Mouse (Mus musculus): ENCODE results near the gene Wnt4. TPM values are rescaled to one million over a fixed set of nuclear protein-coding genes. Genes with fewer than 3 reads are reported as not detected.

Wnt4 gene
- total RNA-seq (2012; rRNA removed): 3.8 and 4.0 TPM in 2 replicates

DNA sequence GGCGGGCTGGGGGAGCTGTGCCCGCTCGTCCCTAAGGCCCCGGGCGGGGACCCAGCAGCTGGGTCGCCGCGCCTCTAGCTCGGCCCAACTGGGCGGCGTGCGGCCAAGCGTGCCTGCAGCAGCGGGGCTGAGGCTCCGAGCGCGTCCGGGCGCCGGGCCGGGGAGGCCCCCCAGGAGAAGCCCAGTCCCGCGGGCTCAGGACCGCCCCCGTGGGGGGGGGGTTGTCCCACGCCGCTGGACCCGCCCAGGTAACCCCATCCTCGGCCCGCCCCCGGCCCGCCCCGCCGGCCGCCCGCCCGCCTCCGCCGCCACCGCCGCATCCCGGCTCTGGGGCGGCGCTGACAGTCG lies at the start of gene Wnt4:
Gene Wnt4, plus strand, starts transcription at position 324 of the 348 bp plus-strand sequence.
- Histone ChIP-seq H3K9ac (ENCODE audit: insufficient read depth, low read depth, low read length, poor library complexity, severe bottlenecking) (peak within 1 kb of the TSS; percentile 72), H3K9me3 (ENCODE audit: control insufficient read depth, insufficient read depth, low read depth, low read length) (no peaks in the 10 kb centered on the region), H3K4me1 (ENCODE audit: control insufficient read depth in 2 of 2, insufficient read depth in 2 of 2, low read length in 2 of 2, poor library complexity in 1 of 2) (peaks cover 0 to 6% of the 10 kb centered on the region in 2 experiments; a peak in 2 of 4 replicates), H3K27ac (ENCODE audit: insufficient read depth, low read depth, low read length, poor library complexity, severe bottlenecking) (no peak within 1 kb of the TSS), H3K4me3 (ENCODE audit: insufficient read depth in 1 of 2, low read depth in 1 of 2, low read length in 2 of 2, poor library complexity in 1 of 2, severe bottlenecking in 1 of 2) (peak within 1 kb of the TSS; percentile 72), H3K36me3 (ENCODE audit: control insufficient read depth, insufficient read depth, low read length, poor library complexity, severe bottlenecking) (no peaks in the 10 kb centered on the region)
- no peak for DNase-seq (ENCODE audit: low read depth, low spot score)
- TF ChIP-seq ZC3H11A (IDR thresholded peaks at IDR 0.05; ENCODE audit: borderline replicate concordance, low read depth, low read length) (no peak), HCFC1 (IDR thresholded peaks at IDR 0.05; ENCODE audit: borderline replicate concordance, insufficient read depth, low read length) (no peak), ZNF384 (IDR thresholded peaks at IDR 0.05; ENCODE audit: low read depth, low read length) (no peak), CHD2 (IDR thresholded peaks at IDR 0.05; ENCODE audit: low read depth, low read length) (no peak), MAFK (IDR thresholded peaks at IDR 0.05; ENCODE audit: insufficient read depth, low read depth, low read length) (no peak)
- in situ Hi-C loops (cut with MboI; ENCODE audit: low sequenced_read_pairs in 2 of 2, unreplicated experiment in 2 of 2): loop anchor here in 1 of 2 experiments (25.0 kb wide), 1 partner anchor 190 kb away; no protein-coding TSS in a partner anchor

DNA sequence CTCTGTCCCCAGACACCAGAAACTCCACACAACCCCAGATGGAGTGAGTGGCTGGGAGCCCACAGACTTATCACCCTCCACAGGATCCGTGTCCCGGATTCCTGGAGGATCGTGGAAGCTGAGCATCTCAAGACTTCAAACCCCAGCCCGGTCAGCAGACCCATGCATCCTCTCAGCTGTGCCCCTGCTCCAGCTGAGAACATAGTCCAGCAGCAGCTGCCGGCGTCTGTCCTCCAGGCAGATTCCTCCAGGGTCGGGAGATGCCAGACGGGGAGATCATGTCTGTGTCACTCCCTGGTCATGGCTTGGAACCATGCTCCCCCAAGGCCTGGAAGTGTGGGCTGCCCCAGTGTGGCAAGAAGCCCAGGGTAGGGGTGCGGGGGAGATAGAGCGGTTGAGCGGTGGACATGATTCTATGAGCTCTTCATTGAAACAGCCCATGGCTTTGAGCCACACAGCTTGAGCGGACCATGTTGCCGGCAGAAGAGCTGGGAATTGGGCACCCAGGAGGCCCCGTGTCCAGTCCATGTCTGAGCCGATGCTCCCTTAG lies 48.6 kb upstream of the Wnt4 start:
- in situ Hi-C loops (cut with MboI; ENCODE audit: low sequenced_read_pairs in 2 of 2, unreplicated experiment in 2 of 2): no loop called here
- no peaks in the 10 kb centered on the region for H3K36me3 ChIP-seq (ENCODE audit: control insufficient read depth, insufficient read depth, low read length, poor library complexity, severe bottlenecking)
- H3K9me3 ChIP-seq (ENCODE audit: control insufficient read depth, insufficient read depth, low read depth, low read length): no peaks in the 10 kb centered on the region
- TF ChIP-seq HCFC1 (IDR thresholded peaks at IDR 0.05; ENCODE audit: borderline replicate concordance, insufficient read depth, low read length) (no peak), CHD2 (IDR thresholded peaks at IDR 0.05; ENCODE audit: low read depth, low read length) (no peak), ZNF384 (IDR thresholded peaks at IDR 0.05; ENCODE audit: low read depth, low read length) (no peak), MAFK (IDR thresholded peaks at IDR 0.05; ENCODE audit: insufficient read depth, low read depth, low read length) (no peak), ZC3H11A (IDR thresholded peaks at IDR 0.05; ENCODE audit: borderline replicate concordance, low read depth, low read length) (no peak)
- H3K4me1 ChIP-seq (ENCODE audit: control insufficient read depth in 2 of 2, insufficient read depth in 2 of 2, low read length in 2 of 2, poor library complexity in 1 of 2): no peaks in the 10 kb centered on the region
- H3K4me3 ChIP-seq (ENCODE audit: insufficient read depth in 1 of 2, low read depth in 1 of 2, low read length in 2 of 2, poor library complexity in 1 of 2, severe bottlenecking in 1 of 2): no peak overlapping the region
- no peak overlapping the region for H3K27ac ChIP-seq (ENCODE audit: insufficient read depth, low read depth, low read length, poor library complexity, severe bottlenecking)
- no peak overlapping the region for H3K9ac ChIP-seq (ENCODE audit: insufficient read depth, low read depth, low read length, poor library complexity, severe bottlenecking)
- DNase-seq (ENCODE audit: low read depth, low spot score): no peak

DNA sequence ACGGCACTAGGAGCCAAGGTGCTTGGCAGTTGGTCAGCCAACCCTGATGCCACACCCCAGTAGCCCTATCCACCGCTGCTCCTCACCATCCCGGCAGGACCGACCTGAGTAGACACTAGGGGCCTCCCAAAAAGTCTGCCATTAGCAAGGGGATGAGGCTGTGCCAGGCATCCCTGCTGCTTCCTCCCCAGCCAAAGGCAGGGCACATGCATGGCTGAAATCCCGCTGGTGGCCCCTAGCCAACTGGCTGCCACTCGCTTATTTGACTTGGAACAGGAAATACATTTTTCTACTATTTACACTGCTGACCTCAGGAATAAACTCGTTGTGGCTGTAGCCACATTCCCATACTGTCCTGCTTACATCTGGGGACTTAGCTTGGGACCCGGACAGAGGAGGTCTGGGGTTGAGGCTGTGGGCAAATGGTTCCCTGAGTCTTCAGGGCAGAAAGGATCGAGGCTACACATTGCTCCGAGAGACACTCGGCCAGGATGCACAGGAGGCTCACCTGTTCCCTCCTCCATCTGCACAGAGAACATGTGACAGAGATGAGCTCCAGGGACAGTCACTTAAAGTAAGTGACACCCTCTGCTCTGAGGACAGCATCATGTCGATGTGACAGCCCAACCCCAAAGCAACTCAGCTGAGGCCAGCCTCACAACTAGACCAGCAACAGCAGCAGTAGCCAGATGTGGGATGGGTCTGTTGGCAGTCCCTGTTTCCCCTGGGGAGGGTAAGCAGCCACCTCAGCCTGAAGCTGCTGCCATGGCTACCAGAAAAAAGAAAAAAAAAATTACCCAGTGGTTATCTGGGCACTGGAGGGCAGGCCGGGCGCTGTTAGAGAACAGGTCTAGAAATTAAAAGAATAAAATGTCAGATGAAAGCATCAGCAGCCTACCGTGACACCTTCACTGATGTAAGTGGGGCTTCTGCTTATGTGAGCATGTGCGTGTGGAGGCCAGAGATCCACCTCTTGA lies 45.5 kb upstream of the Wnt4 start:
- no peaks in the 10 kb centered on the region for H3K9me3 ChIP-seq (ENCODE audit: control insufficient read depth, insufficient read depth, low read depth, low read length)
- TF ChIP-seq CHD2 (IDR thresholded peaks at IDR 0.05; ENCODE audit: low read depth, low read length): no peak
- no peak for TF ChIP-seq MAFK (IDR thresholded peaks at IDR 0.05; ENCODE audit: insufficient read depth, low read depth, low read length)
- no peak for TF ChIP-seq ZC3H11A (IDR thresholded peaks at IDR 0.05; ENCODE audit: borderline replicate concordance, low read depth, low read length)
- no peak for TF ChIP-seq ZNF384 (IDR thresholded peaks at IDR 0.05; ENCODE audit: low read depth, low read length)
- H3K4me3 ChIP-seq (ENCODE audit: insufficient read depth in 1 of 2, low read depth in 1 of 2, low read length in 2 of 2, poor library complexity in 1 of 2, severe bottlenecking in 1 of 2): no peak overlapping the region
- in situ Hi-C loops (cut with MboI; ENCODE audit: low sequenced_read_pairs in 2 of 2, unreplicated experiment in 2 of 2): no loop called here
- H3K9ac ChIP-seq (ENCODE audit: insufficient read depth, low read depth, low read length, poor library complexity, severe bottlenecking): no peak overlapping the region
- H3K4me1 ChIP-seq (ENCODE audit: control insufficient read depth in 2 of 2, insufficient read depth in 2 of 2, low read length in 2 of 2, poor library complexity in 1 of 2): peaks cover 0 to 5% of the 10 kb centered on the region in 2 experiments; a peak in 2 of 4 replicates
- DNase-seq (ENCODE audit: low read depth, low spot score): no peak
- H3K36me3 ChIP-seq (ENCODE audit: control insufficient read depth, insufficient read depth, low read length, poor library complexity, severe bottlenecking): no peaks in the 10 kb centered on the region
- no peak overlapping the region for H3K27ac ChIP-seq (ENCODE audit: insufficient read depth, low read depth, low read length, poor library complexity, severe bottlenecking)

DNA sequence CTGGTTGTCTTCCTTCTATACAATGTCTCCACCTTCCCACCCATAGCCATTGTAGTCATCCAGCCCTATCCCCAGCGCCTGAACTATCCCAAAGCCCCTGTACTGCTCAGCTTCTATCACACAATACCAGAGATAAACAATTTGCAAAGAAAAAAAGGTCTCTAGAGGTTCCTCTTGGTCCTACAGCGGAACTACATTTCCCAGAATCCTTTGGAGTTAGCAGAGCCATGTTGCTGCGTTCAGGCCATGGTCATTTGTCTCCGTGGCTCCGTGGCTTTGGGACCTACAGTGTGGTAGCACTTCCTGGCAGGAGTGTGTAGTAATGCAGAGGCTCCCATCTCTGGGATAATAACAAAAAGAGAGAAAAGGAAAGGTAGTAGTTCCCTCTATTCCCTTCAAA lies 43.7 kb upstream of the Wnt4 start:
- no peaks in the 10 kb centered on the region for H3K9me3 ChIP-seq (ENCODE audit: control insufficient read depth, insufficient read depth, low read depth, low read length)
- in situ Hi-C loops (cut with MboI; ENCODE audit: low sequenced_read_pairs in 2 of 2, unreplicated experiment in 2 of 2): no loop called here
- no peak overlapping the region for H3K4me3 ChIP-seq (ENCODE audit: insufficient read depth in 1 of 2, low read depth in 1 of 2, low read length in 2 of 2, poor library complexity in 1 of 2, severe bottlenecking in 1 of 2)
- no peak for TF ChIP-seq ZC3H11A (IDR thresholded peaks at IDR 0.05; ENCODE audit: borderline replicate concordance, low read depth, low read length)
- TF ChIP-seq HCFC1 (IDR thresholded peaks at IDR 0.05; ENCODE audit: borderline replicate concordance, insufficient read depth, low read length): peak; percentile 86
- no peak overlapping the region for H3K27ac ChIP-seq (ENCODE audit: insufficient read depth, low read depth, low read length, poor library complexity, severe bottlenecking)
- H3K4me1 ChIP-seq (ENCODE audit: control insufficient read depth in 2 of 2, insufficient read depth in 2 of 2, low read length in 2 of 2, poor library complexity in 1 of 2): peaks cover 0 to 5% of the 10 kb centered on the region in 2 experiments; a peak in 2 of 4 replicates
- H3K9ac ChIP-seq (ENCODE audit: insufficient read depth, low read depth, low read length, poor library complexity, severe bottlenecking): no peak overlapping the region
- no peak for DNase-seq (ENCODE audit: low read depth, low spot score)
- no peaks in the 10 kb centered on the region for H3K36me3 ChIP-seq (ENCODE audit: control insufficient read depth, insufficient read depth, low read length, poor library complexity, severe bottlenecking)
